Mouse (Mus musculus) spleen, adult 2 months (tissue): ENCODE results near the gene Cdh8.

ENCODE experiments used
- CTCF ChIP-seq: fragments of 200-500 bp; IDR thresholded peaks from 2 replicates; pipeline ENCODE4 v1.5.1; 2011; ENCODE audit warnings: mild to moderate bottlenecking, inconsistent platforms; ENCODE audit not compliant: insufficient read depth, insufficient read length, insufficient replicate concordance; ENCODE audit errors: extremely low read depth
- POLR2A ChIP-seq: fragments of 200-500 bp; IDR thresholded peaks from 2 replicates; pipeline ENCODE4 v1.6.1; 2011; ENCODE audit warnings: low read depth, low read length, inconsistent platforms

DNA sequence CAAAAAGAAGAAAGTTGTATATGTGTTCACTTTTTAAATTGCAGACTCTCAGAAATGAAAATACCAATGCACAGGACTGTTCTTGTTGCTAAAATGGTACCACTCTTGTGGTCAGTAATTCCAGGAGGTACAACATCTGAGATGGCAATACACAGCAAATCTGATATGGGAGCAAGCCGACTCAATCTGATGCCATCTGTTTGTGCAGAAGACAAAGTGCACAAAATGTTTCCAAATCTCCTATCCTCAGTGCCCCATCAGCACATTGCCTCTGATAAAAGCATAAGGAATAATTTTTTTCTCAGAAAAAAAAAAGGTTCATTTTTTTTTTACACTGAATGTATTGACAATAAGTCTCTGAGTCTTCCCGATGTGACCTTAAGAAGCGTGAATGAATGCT, 62.3 kb downstream of the Cdh8 start:
- TF ChIP-seq CTCF (no peak), POLR2A (no peak)
